Mouse (Mus musculus) heart, embryonic 11.5 days (tissue): ENCODE data around the gene Bloc1s6. TPM values are rescaled to one million over a fixed set of nuclear protein-coding genes. Genes with fewer than 3 reads are reported as not detected.

Experiments
- ATAC-seq: fragments of 200-750 bp; cut with Nextera tagmentation; replicated peaks from 2 replicates; pipeline ENCODE4 v1.8.0; 2017; ENCODE audit warnings: moderate library complexity; ENCODE audit not compliant: insufficient number of reproducible peaks, low FRiP score, low TSS enrichment
- H3K27ac ChIP-seq: fragments of 300-500 bp; sonication (generic); 2 replicates; pipeline ENCODE4 v1.5.1; 2014; ENCODE audit warnings: mild to moderate bottlenecking, low read depth, low read length
- H3K27me3 ChIP-seq: fragments of 300-500 bp; sonication (generic); 2 replicates; pipeline ENCODE4 v1.6.1; 2014; ENCODE audit warnings: mild to moderate bottlenecking, low read length, mixed read lengths; ENCODE audit not compliant: control insufficient read depth, insufficient read depth
- H3K36me3 ChIP-seq: fragments of 300-500 bp; sonication (generic); 2 replicates; pipeline ENCODE4 v1.6.1; 2014; ENCODE audit warnings: mild to moderate bottlenecking, low read length, moderate library complexity, mixed read lengths; ENCODE audit not compliant: control insufficient read depth, insufficient read depth
- H3K4me1 ChIP-seq: fragments of 300-500 bp; sonication (generic); 2 replicates; pipeline ENCODE4 v1.6.1; 2014; ENCODE audit warnings: low read length; ENCODE audit not compliant: control insufficient read depth, insufficient read depth
- H3K4me2 ChIP-seq: fragments of 300-500 bp; sonication (generic); 2 replicates; pipeline ENCODE4 v1.6.1; 2014; ENCODE audit warnings: mild to moderate bottlenecking, moderate library complexity
- H3K4me3 ChIP-seq: fragments of 300-500 bp; sonication (generic); 2 replicates; pipeline ENCODE4 v1.5.1; 2014; ENCODE audit warnings: low read depth, low read length
- H3K9ac ChIP-seq: fragments of 300-500 bp; sonication (generic); 2 replicates; pipeline ENCODE4 v1.6.1; 2014; ENCODE audit warnings: mild to moderate bottlenecking, low read depth, low read length, moderate library complexity
- H3K9me3 ChIP-seq: fragments of 300-500 bp; sonication (generic); replicated peaks from 2 replicates; pipeline ENCODE4 v1.6.1; 2016; ENCODE audit warnings: low read length; ENCODE audit not compliant: control insufficient read depth
- WGBS: fragments of 180-500 bp; shearing (Covaris S2); extraction: QIAGEN DNeasy Blood & Tissue Kit; methylation state at CpG from one replicate; pipeline ENCODE4 v1.1.7; 2014; ENCODE audit not compliant: insufficient replicate concordance; 5-methylcytosine and 5-hydroxymethylcytosine counted together
- polyA plus RNA-seq: library from polyadenylated mRNA; unstranded; fragments of >200 nt; fragmentation: Nextera tagmentation; extraction: Ambion mirVana; gene quantifications from 2 replicates; pipeline ENCODE4 v1.2.1, GENCODE M21; 2014

Bloc1s6 gene
- polyA plus RNA-seq, 1 experiment from 2014 or later, result 39.9 TPM

DNA sequence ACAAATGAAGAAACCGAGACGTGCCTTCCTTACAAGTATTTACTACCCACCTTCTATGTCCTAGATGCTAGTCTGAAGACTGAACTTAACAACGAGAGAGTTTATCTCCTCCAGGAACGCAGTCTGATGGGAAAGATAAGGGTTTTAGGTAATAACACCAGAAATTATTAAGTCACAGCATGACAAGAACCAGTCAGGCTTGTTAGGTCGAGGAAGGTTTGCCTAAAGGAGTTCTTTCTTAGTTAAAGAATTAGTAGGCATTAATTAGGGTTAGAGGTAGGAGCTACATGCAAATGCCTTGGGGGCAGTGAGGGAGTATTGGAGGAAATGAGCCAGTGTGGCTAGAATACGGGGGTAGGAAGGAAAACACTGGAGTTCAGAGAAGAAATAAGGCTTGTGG, 51.4 kb downstream of the Bloc1s6 start:
- Histone ChIP-seq H3K4me1 (no peaks in the 10 kb centered on the region), H3K9ac (no peak overlapping the region), H3K4me2 (no peak overlapping the region), H3K9me3 (no peaks in the 10 kb centered on the region), H3K27me3 (no peaks in the 10 kb centered on the region), H3K4me3 (no peak overlapping the region), H3K36me3 (no peaks in the 10 kb centered on the region), H3K27ac (no peak overlapping the region)
- no peak for ATAC-seq
- 63% methylated on average over 6 of the region's 6 CpGs for WGBS

Other genes starting within 250 kb of the Bloc1s6 start
- 26.6 and 33.6 TPM in 2 replicates for gene Gatm, start 127.2 kb upstream of the Bloc1s6 start, polyA plus RNA-seq
- gene AA467197, start 101.5 kb upstream of the Bloc1s6 start, polyA plus RNA-seq, result 0.20 TPM in 1 of 2 replicates, not detected in the other
- gene Slc30a4, start 35.8 kb upstream of the Bloc1s6 start, polyA plus RNA-seq, result 7.0 and 9.9 TPM in 2 replicates
- gene Sqor, start 26.7 kb downstream of the Bloc1s6 start, polyA plus RNA-seq, result 3.0 and 4.1 TPM in 2 replicates